Mouse (Mus musculus) retina, embryonic 14.5 days (tissue): ENCODE data around the gene Babam1.
A peak's percentile ranks its signal among the peaks of the same experiment; 100 is the strongest.
"Not testable (repeated sequence)": the region's sequence is repeated elsewhere in the genome, so short reads cannot be mapped to it uniquely, and the experiment has no call there.

Experiments used
- DNase-seq: peaks from one replicate; pipeline ENCODE4 v3.0.0-alpha.2; 2015; ENCODE audit warnings: low spot score

Gene Babam1

GRCm38 (mm10) chr8:71406099-71407015 is 9.7 kb downstream of the Babam1 start:
- peak; percentile 84 for DNase-seq

- DNase-seq: no peak
Observed at GRCm38 (mm10) chr8:71407441-71407840, 10.8 kb downstream of the Babam1 start.

GRCm38 (mm10) chr8:71408231-71408630 is 11.6 kb downstream of the Babam1 start:
- DNase-seq: no peak

GRCm38 (mm10) chr8:71411535-71412273 is 15.0 kb downstream of the Babam1 start:
- no peak for DNase-seq

GRCm38 (mm10) chr8:71422121-71422520 is 25.5 kb downstream of the Babam1 start:
- DNase-seq: no peak

GRCm38 (mm10) chr8:71432935-71433334 is 36.3 kb downstream of the Babam1 start:
- DNase-seq: not testable (repeated sequence)

GRCm38 (mm10) chr8:71437041-71437440 is 40.4 kb downstream of the Babam1 start:
- DNase-seq: no peak

GRCm38 (mm10) chr8:71441404-71441803 is 44.7 kb downstream of the Babam1 start:
- DNase-seq: peak; percentile 91

- DNase-seq: no peak
Observed at GRCm38 (mm10) chr8:71445096-71445495, 48.4 kb downstream of the Babam1 start.

GRCm38 (mm10) chr8:71451337-71451736 is 54.7 kb downstream of the Babam1 start:
- DNase-seq: no peak

- no peak for DNase-seq
Observed at GRCm38 (mm10) chr8:71451777-71452176, 55.1 kb downstream of the Babam1 start.

GRCm38 (mm10) chr8:71452669-71453068 is 56.0 kb downstream of the Babam1 start:
- DNase-seq: no peak
